Mouse (Mus musculus) embryonic fibroblast, embryonic 13.5 days (primary cell): ENCODE data around the gene Higd1a.

Experiments used
- CTCF ChIP-seq: IDR thresholded peaks from 2 replicates; pipeline ENCODE4 v1.5.1; 2011; ENCODE audit warnings: mild to moderate bottlenecking, control low read depth, low read length, moderate library complexity, borderline replicate concordance; ENCODE audit not compliant: insufficient read depth
- POLR2A ChIP-seq: IDR thresholded peaks from 2 replicates; pipeline ENCODE4 v1.6.1; 2011; ENCODE audit warnings: low read depth, mild to moderate bottlenecking, control low read depth, low read length, moderate library complexity

DNA sequence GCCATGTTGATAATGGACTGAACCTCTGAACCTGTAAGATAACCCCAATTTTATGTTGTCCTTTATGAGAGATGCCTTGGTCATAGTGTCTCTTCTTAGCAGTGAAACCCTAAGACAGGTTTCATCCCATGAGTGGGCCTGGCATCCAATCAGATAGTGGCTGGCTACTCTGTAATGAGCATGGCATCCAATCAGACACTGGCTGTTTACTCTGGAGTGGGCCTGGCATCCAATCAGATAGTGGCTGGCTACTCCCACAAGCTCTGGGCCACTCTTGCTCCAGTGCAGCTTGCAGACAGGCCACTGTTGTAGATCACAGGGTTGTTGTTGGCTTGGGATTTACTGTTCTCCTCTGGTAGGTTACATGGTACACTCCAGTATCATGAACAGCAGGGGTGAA lies 15.4 kb upstream of the Higd1a start:
- TF ChIP-seq CTCF: no peak
- TF ChIP-seq POLR2A: no peak
